Mouse (Mus musculus): Measurements from ENCODE around the gene Col11a2. TPM values are rescaled to one million over a fixed set of nuclear protein-coding genes. Genes with fewer than 3 reads are reported as not detected.

Gene Col11a2
- total and polyA plus RNA-seq, 3 experiments, result 3.0 to 6.0 (median 5.8) TPM

DNA sequence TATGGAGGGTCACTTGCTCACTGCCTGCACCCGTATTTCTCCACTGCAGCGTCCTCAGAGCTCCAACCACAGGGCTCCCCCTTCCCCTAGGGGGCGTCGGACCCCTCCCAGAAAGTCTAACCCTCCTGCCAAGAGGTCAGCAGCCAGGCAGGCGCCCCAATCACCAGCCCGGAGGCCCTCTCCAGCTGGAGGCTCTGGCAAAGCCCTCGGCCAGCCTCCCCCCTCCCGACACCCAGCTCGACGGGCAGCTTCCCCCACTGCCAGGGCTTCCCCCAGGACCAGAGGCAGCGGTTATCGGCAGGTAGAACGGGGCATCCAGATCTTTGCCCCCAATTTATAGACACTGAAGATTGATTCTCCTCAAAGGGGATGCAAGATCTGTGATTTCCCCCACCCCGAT, 6.7 kb downstream of the Col11a2 start:
- no peaks in the 10 kb centered on the region for H3K79me2 ChIP-seq (replicated peaks; ENCODE audit: control insufficient read depth, extremely low read depth, insufficient read depth, poor library complexity, severe bottlenecking)
- H3K4me2 ChIP-seq (ENCODE audit: insufficient read depth, low read depth, poor library complexity, severe bottlenecking), result no peak overlapping the region
- peaks cover 0 to 11% of the 10 kb centered on the region in 2 experiments; a peak in 2 of 4 replicates for H3K4me1 ChIP-seq (ENCODE audit: control insufficient read depth in 1 of 2, insufficient read depth in 2 of 2)
- H3K9ac ChIP-seq (ENCODE audit: insufficient read depth, low read depth), result no peak overlapping the region
- H3K36me3 ChIP-seq (replicated peaks in 1 of 2; ENCODE audit: control insufficient read depth in 1 of 2, insufficient read depth in 1 of 2, low read length in 1 of 2), result peaks cover 52 to 94% of the 10 kb centered on the region in 2 experiments
- H3K27ac ChIP-seq (ENCODE audit: insufficient read depth, low read depth), result no peak overlapping the region
- peaks cover 19% of the 10 kb centered on the region for H3K9me3 ChIP-seq (replicated peaks; ENCODE audit: low read length)
- dilution Hi-C loops (cut with MboI; ENCODE audit: extremely low pct_ligation_motif_present, extremely low pct_unique_long_range_greater_than_20kb, low sequenced_read_pairs), result no loop called here
- H3K27me3 ChIP-seq (replicated peaks), result no peaks in the 10 kb centered on the region
- H3K4me3 ChIP-seq (replicated peaks in 1 of 3; ENCODE audit: low read depth in 2 of 3, low read length in 2 of 3, poor library complexity in 1 of 3), result no peak overlapping the region
- DNase-seq (ENCODE audit: extremely low read depth), result no peak
- in situ Hi-C loops (cut with MboI; ENCODE audit: low pct_ligation_motif_present, low pct_unique_long_range_greater_than_20kb, low sequenced_read_pairs), result no loop called here
- TF ChIP-seq SIN3A (IDR thresholded peaks at IDR 0.05; ENCODE audit: low read length), result no peak
- TF ChIP-seq CTCF (conservative IDR thresholded peaks at IDR 0.05 in 1 of 2, IDR thresholded peaks at IDR 0.05 in 1 of 2; ENCODE audit: low read depth in 2 of 2, low read length in 2 of 2), result no peak

DNA sequence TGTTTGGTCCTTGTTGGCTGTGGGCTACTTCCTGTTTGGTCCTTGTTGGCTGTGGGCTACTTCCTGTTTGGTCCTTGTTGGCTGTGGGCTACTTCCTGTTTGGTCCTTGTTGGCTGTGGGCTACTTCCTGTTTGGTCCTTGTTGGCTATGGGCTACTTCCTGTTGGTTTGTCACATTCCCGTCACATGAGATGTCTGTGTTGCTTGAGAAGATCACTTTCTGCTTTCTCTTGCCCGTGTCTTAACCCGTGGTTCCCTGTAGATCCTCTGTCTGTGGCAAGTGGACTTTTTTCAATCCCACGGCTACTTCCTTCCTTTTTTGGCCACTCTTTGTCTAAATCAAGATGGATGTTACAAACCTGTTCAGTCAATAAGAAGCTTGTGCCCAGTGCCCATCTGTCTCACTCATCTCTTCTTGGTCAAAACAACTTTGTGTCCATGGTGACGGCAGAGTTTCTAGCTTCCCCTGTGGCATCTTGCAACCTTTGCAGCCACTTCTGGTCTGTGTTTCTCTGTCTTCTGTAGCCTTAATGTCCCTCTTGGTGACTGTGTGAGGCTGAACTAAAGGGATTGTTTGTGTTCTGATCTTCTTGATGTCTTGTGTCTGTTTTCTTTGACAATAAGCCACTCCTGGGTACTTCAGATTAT, 8.3 kb downstream of the Col11a2 start:
- no peak overlapping the region for H3K27ac ChIP-seq (ENCODE audit: insufficient read depth, low read depth)
- peaks cover 19% of the 10 kb centered on the region for H3K9me3 ChIP-seq (replicated peaks; ENCODE audit: low read length)
- in situ Hi-C loops (cut with MboI; ENCODE audit: low pct_ligation_motif_present, low pct_unique_long_range_greater_than_20kb, low sequenced_read_pairs), result no loop called here

DNA sequence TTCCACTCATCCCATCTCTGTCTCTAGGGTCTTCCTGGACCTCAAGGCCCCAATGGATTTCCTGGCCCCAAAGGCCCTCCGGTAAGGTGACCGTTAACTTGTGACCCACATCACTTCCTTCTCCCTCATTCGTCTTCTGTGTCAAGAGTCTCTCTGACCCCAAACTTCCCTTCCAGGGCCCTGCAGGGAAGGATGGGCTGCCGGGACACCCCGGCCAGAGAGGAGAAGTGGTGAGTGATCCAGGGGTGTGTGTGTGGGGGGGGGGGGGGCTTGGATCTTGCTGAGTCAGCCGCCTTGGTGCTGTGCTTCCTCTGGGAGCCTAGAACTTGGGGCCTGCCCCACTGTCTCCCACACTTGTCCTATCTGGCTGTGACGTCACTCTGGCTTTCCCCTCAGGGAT, 18.0 kb downstream of the Col11a2 start:
- Histone ChIP-seq H3K27ac (ENCODE audit: insufficient read depth, low read depth) (no peak overlapping the region), H3K36me3 (replicated peaks in 1 of 2; ENCODE audit: control insufficient read depth in 1 of 2, insufficient read depth in 1 of 2, low read length in 1 of 2) (peaks cover 89 to 98% of the 10 kb centered on the region in 2 experiments), H3K27me3 (replicated peaks) (no peaks in the 10 kb centered on the region), H3K4me2 (ENCODE audit: insufficient read depth, low read depth, poor library complexity, severe bottlenecking) (no peak overlapping the region), H3K79me2 (replicated peaks; ENCODE audit: control insufficient read depth, extremely low read depth, insufficient read depth, poor library complexity, severe bottlenecking) (no peaks in the 10 kb centered on the region), H3K4me3 (replicated peaks in 1 of 3; ENCODE audit: low read depth in 2 of 3, low read length in 2 of 3, poor library complexity in 1 of 3) (no peak overlapping the region), H3K9ac (ENCODE audit: insufficient read depth, low read depth) (no peak overlapping the region), H3K9me3 (replicated peaks; ENCODE audit: low read length) (no peaks in the 10 kb centered on the region), H3K4me1 (ENCODE audit: control insufficient read depth in 1 of 2, insufficient read depth in 2 of 2) (no peaks in the 10 kb centered on the region)
- dilution Hi-C loops (cut with MboI; ENCODE audit: extremely low pct_ligation_motif_present, extremely low pct_unique_long_range_greater_than_20kb, low sequenced_read_pairs) (no loop called here), in situ Hi-C loops (cut with MboI; ENCODE audit: low pct_ligation_motif_present, low pct_unique_long_range_greater_than_20kb, low sequenced_read_pairs) (no loop called here)
- no peak for TF ChIP-seq CTCF (conservative IDR thresholded peaks at IDR 0.05 in 1 of 2, IDR thresholded peaks at IDR 0.05 in 1 of 2; ENCODE audit: low read depth in 2 of 2, low read length in 2 of 2)
- TF ChIP-seq ELF1 (IDR thresholded peaks at IDR 0.05; ENCODE audit: low read depth, low read length), result no peak
- no peak for TF ChIP-seq SIN3A (IDR thresholded peaks at IDR 0.05; ENCODE audit: low read length)
- no peak for TF ChIP-seq HCFC1 (IDR thresholded peaks at IDR 0.05; ENCODE audit: low read depth, low read length)
- TF ChIP-seq E2F4 (IDR thresholded peaks at IDR 0.05; ENCODE audit: insufficient replicate concordance, low read depth, low read length), result no peak
- no peak for TF ChIP-seq CHD2 (IDR thresholded peaks at IDR 0.05; ENCODE audit: low read length)
- TF ChIP-seq ZC3H11A (IDR thresholded peaks at IDR 0.05; ENCODE audit: low read depth, low read length), result no peak
- TF ChIP-seq ZKSCAN1 (IDR thresholded peaks at IDR 0.05; ENCODE audit: borderline replicate concordance, low read depth, low read length), result no peak
- TF ChIP-seq JUND (conservative IDR thresholded peaks at IDR 0.05; ENCODE audit: low read depth, low read length), result no peak
- no peak for TF ChIP-seq TBP (conservative IDR thresholded peaks at IDR 0.05; ENCODE audit: low read depth, low read length)
- TF ChIP-seq POLR2A (IDR thresholded peaks at IDR 0.05; ENCODE audit: low read depth, low read length), result no peak
- no peak for TF ChIP-seq GABPA (IDR thresholded peaks at IDR 0.05; ENCODE audit: insufficient replicate concordance, low read depth, low read length)
- TF ChIP-seq RCOR1 (conservative IDR thresholded peaks at IDR 0.05; ENCODE audit: low read depth, low read length), result no peak
- TF ChIP-seq ZNF384 (IDR thresholded peaks at IDR 0.05; ENCODE audit: low read depth, low read length), result no peak
- TF ChIP-seq NELFE (IDR thresholded peaks at IDR 0.05; ENCODE audit: low read depth, low read length), result no peak
- no peak for TF ChIP-seq BHLHE40 (IDR thresholded peaks at IDR 0.05; ENCODE audit: low read depth, low read length)
- TF ChIP-seq RAD21 (IDR thresholded peaks at IDR 0.05; ENCODE audit: low read depth, low read length), result no peak
- TF ChIP-seq JUN (IDR thresholded peaks at IDR 0.05; ENCODE audit: insufficient read depth, low read depth, low read length), result no peak
- no peak for TF ChIP-seq MEF2A (IDR thresholded peaks at IDR 0.05; ENCODE audit: borderline replicate concordance, low read depth, low read length)
- no peak for DNase-seq (ENCODE audit: extremely low read depth)

More for the DNA sequence above, 8.3 kb downstream of the Col11a2 start:
- Histone ChIP-seq H3K4me2 (ENCODE audit: insufficient read depth, low read depth, poor library complexity, severe bottlenecking) (no peak overlapping the region), H3K36me3 (replicated peaks in 1 of 2; ENCODE audit: control insufficient read depth in 1 of 2, insufficient read depth in 1 of 2, low read length in 1 of 2) (peaks cover 68 to 98% of the 10 kb centered on the region in 2 experiments), H3K4me1 (ENCODE audit: control insufficient read depth in 1 of 2, insufficient read depth in 2 of 2) (peaks cover 0 to 11% of the 10 kb centered on the region in 2 experiments; a peak in 2 of 4 replicates), H3K9ac (ENCODE audit: insufficient read depth, low read depth) (no peak overlapping the region), H3K4me3 (replicated peaks in 1 of 3; ENCODE audit: low read depth in 2 of 3, low read length in 2 of 3, poor library complexity in 1 of 3) (no peak overlapping the region), H3K27me3 (replicated peaks) (no peaks in the 10 kb centered on the region), H3K79me2 (replicated peaks; ENCODE audit: control insufficient read depth, extremely low read depth, insufficient read depth, poor library complexity, severe bottlenecking) (no peaks in the 10 kb centered on the region)
- no peak for DNase-seq (ENCODE audit: extremely low read depth)
- dilution Hi-C loops (cut with MboI; ENCODE audit: extremely low pct_ligation_motif_present, extremely low pct_unique_long_range_greater_than_20kb, low sequenced_read_pairs), result no loop called here
- no peak for TF ChIP-seq BHLHE40 (IDR thresholded peaks at IDR 0.05; ENCODE audit: low read depth, low read length)
- no peak for TF ChIP-seq CTCF (conservative IDR thresholded peaks at IDR 0.05 in 1 of 2, IDR thresholded peaks at IDR 0.05 in 1 of 2; ENCODE audit: low read depth in 2 of 2, low read length in 2 of 2)
- TF ChIP-seq ELF1 (IDR thresholded peaks at IDR 0.05; ENCODE audit: low read depth, low read length), result 0 out of 2 replicates have a peak, but pooled peaks have one; percentile 50
- TF ChIP-seq MXI1 (IDR thresholded peaks at IDR 0.05; ENCODE audit: low read depth, low read length), result no peak
